Mouse (Mus musculus): ENCODE data around the gene Tinf2.

GRCm38 (mm10) chr14:55726261-55726660 is 44.6 kb upstream of the Tinf2 start:
- TF ChIP-seq CTCF (IDR thresholded peaks at IDR 0.05; ENCODE audit: low read depth) (no peak), EP300 (optimal IDR thresholded peaks at IDR 0.05) (no peak)
